In the genomic region with DNA sequence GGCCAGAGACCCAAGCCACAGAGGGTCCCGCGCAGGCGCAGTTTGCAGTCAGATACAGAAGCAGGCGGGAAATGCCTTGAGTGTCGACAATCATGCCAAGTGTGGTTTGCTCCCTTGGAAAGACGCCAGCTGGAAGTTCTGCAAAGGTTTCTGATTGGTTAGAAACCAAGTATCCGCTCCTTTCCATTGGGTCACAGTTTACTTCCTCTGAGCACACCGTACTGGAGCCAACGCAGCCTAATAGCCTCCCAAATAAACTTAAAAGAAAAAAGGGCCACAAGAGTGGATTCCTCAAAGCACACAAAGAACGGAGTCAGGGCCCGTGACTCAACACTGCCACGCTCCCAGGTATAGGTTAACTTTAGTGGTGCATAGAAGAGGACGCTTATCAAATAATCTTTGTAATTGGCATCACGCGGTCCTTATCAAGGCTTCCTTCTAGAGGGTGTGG, we compare ENCODE assay signal across 8 mouse cellular contexts.
DNase-seq lines count a peak whose midpoint lies in the region; ATAC-seq and TF ChIP-seq lines count a peak whose summit lies in the region.

No protein-coding gene starts in this region.

- no peak overlapping the region for H3K9ac ChIP-seq in midbrain, postnatal 0 days (replicated peaks; ENCODE audit: low read length, poor library complexity, severe bottlenecking)
- no peak overlapping the region for H3K9ac ChIP-seq in midbrain, embryonic 16.5 days (ENCODE audit: low read depth, low read length)
- H3K9ac ChIP-seq in kidney, postnatal 0 days (ENCODE audit: low read depth, low read length), result no peak overlapping the region
- H3K9ac ChIP-seq in stomach, embryonic 16.5 days (ENCODE audit: low read length), result no peak overlapping the region
- no peak overlapping the region for H3K9ac ChIP-seq in neural tube, embryonic 15.5 days (replicated peaks)

- peak; percentile 43 for DNase-seq in adrenal gland, adult 2 months
- DNase-seq in adrenal gland, postnatal 4 days (ENCODE audit: low spot score in 2 of 2), result no peak
- DNase-seq in midbrain, postnatal 0 days (ENCODE audit: low spot score), result peak; percentile 75
- DNase-seq in kidney, postnatal 0 days (ENCODE audit: low spot score), result peak; percentile 48
- DNase-seq in frontal cortex, postnatal 36 days (ENCODE audit: low spot score in 2 of 2), result no peak

- H3K4me1 ChIP-seq in midbrain, postnatal 0 days (ENCODE audit: insufficient read depth, low read length), result peaks cover 8% of the 10 kb centered on the region; the same call in 1 of the 2 replicates
- H3K4me1 ChIP-seq in midbrain, embryonic 16.5 days (ENCODE audit: control insufficient read depth, insufficient read depth, low read length), result peaks cover 9% of the 10 kb centered on the region; the same call in 1 of the 2 replicates
- peaks cover 11% of the 10 kb centered on the region; the same call in 1 of the 2 replicates for H3K4me1 ChIP-seq in kidney, postnatal 0 days (replicated peaks; ENCODE audit: insufficient read depth, low read length)
- H3K4me1 ChIP-seq in stomach, embryonic 16.5 days (ENCODE audit: control insufficient read depth, insufficient read depth, low read length), result no peaks in the 10 kb centered on the region
- peaks cover 22% of the 10 kb centered on the region for H3K4me1 ChIP-seq in neural tube, embryonic 15.5 days

- ATAC-seq in midbrain, postnatal 0 days (ENCODE audit: low FRiP score), result no peak
- no peak for ATAC-seq in midbrain, embryonic 16.5 days
- no peak for ATAC-seq in kidney, postnatal 0 days (replicated peaks; ENCODE audit: low FRiP score, low read depth)
- ATAC-seq in stomach, embryonic 16.5 days (ENCODE audit: insufficient read depth, low FRiP score), result peak; percentile 44; the same call in 1 of the 2 replicates
- ATAC-seq in neural tube, embryonic 15.5 days (ENCODE audit: low FRiP score), result no peak

- WGBS in midbrain, postnatal 0 days, result 77% methylated on average over 15 of the region's 15 CpGs
- WGBS in midbrain, embryonic 16.5 days, result 80% methylated on average over 15 of the region's 15 CpGs
- WGBS in kidney, postnatal 0 days, result 67% methylated on average over 15 of the region's 15 CpGs
- WGBS in stomach, embryonic 16.5 days, result 54% methylated on average over 15 of the region's 15 CpGs
- 71% methylated on average over 15 of the region's 15 CpGs for WGBS in neural tube, embryonic 15.5 days

- no peak for TF ChIP-seq CTCF in midbrain, postnatal 0 days (IDR thresholded peaks at IDR 0.05)
- no peak for TF ChIP-seq CTCF in kidney, postnatal 0 days (IDR thresholded peaks at IDR 0.05; ENCODE audit: low read depth)

- no peaks in the 10 kb centered on the region for H3K9me3 ChIP-seq in midbrain, postnatal 0 days (ENCODE audit: low read length)
- H3K9me3 ChIP-seq in midbrain, embryonic 16.5 days (replicated peaks; ENCODE audit: control insufficient read depth, low read length, poor library complexity, severe bottlenecking), result no peaks in the 10 kb centered on the region
- no peaks in the 10 kb centered on the region for H3K9me3 ChIP-seq in kidney, postnatal 0 days (replicated peaks; ENCODE audit: low read length)
- H3K9me3 ChIP-seq in stomach, embryonic 16.5 days (replicated peaks; ENCODE audit: control insufficient read depth, low read length), result no peaks in the 10 kb centered on the region
- H3K9me3 ChIP-seq in neural tube, embryonic 15.5 days (replicated peaks), result no peaks in the 10 kb centered on the region

- H3K4me3 ChIP-seq in midbrain, postnatal 0 days (ENCODE audit: low read depth, low read length), result no peak overlapping the region
- no peak overlapping the region for H3K4me3 ChIP-seq in midbrain, embryonic 16.5 days (ENCODE audit: low read depth, low read length)
- no peak overlapping the region for H3K4me3 ChIP-seq in kidney, postnatal 0 days (replicated peaks; ENCODE audit: low read depth, low read length)
- H3K4me3 ChIP-seq in stomach, embryonic 16.5 days (replicated peaks; ENCODE audit: low read length), result no peak overlapping the region
- H3K4me3 ChIP-seq in neural tube, embryonic 15.5 days (replicated peaks), result no peak overlapping the region

- no peaks in the 10 kb centered on the region for H3K36me3 ChIP-seq in midbrain, postnatal 0 days (ENCODE audit: insufficient read depth, low read length)
- no peaks in the 10 kb centered on the region for H3K36me3 ChIP-seq in midbrain, embryonic 16.5 days (ENCODE audit: control insufficient read depth, insufficient read depth, low read length)
- no peaks in the 10 kb centered on the region for H3K36me3 ChIP-seq in kidney, postnatal 0 days (ENCODE audit: insufficient read depth, low read length)
- no peaks in the 10 kb centered on the region for H3K36me3 ChIP-seq in stomach, embryonic 16.5 days (ENCODE audit: control insufficient read depth, insufficient read depth, low read length)
- H3K36me3 ChIP-seq in neural tube, embryonic 15.5 days, result no peaks in the 10 kb centered on the region

- no peak overlapping the region for H3K4me2 ChIP-seq in midbrain, postnatal 0 days (ENCODE audit: low read depth, low read length, poor library complexity, severe bottlenecking)
- H3K4me2 ChIP-seq in midbrain, embryonic 16.5 days (ENCODE audit: low read length), result no peak overlapping the region
- no peak overlapping the region for H3K4me2 ChIP-seq in kidney, postnatal 0 days (ENCODE audit: low read length)
- H3K4me2 ChIP-seq in stomach, embryonic 16.5 days (ENCODE audit: low read depth, low read length), result no peak overlapping the region
- no peak overlapping the region for H3K4me2 ChIP-seq in neural tube, embryonic 15.5 days

- H3K27ac ChIP-seq in midbrain, postnatal 0 days (ENCODE audit: low read depth, low read length), result no peak overlapping the region
- H3K27ac ChIP-seq in midbrain, embryonic 16.5 days (ENCODE audit: low read length), result no peak overlapping the region
- H3K27ac ChIP-seq in kidney, postnatal 0 days, result no peak overlapping the region
- no peak overlapping the region for H3K27ac ChIP-seq in stomach, embryonic 16.5 days (ENCODE audit: low read length)
- no peak overlapping the region for H3K27ac ChIP-seq in neural tube, embryonic 15.5 days (replicated peaks)

- 0 out of 2 replicates have a peak, but pooled peaks cover 3% of the 10 kb centered on the region for H3K27me3 ChIP-seq in midbrain, postnatal 0 days (ENCODE audit: insufficient read depth, low read length)
- 0 out of 2 replicates have a peak, but pooled peaks cover 3% of the 10 kb centered on the region for H3K27me3 ChIP-seq in midbrain, embryonic 16.5 days (ENCODE audit: control insufficient read depth, insufficient read depth, low read depth, low read length)
- no peaks in the 10 kb centered on the region for H3K27me3 ChIP-seq in kidney, postnatal 0 days (ENCODE audit: insufficient read depth, low read length)
- no peaks in the 10 kb centered on the region for H3K27me3 ChIP-seq in stomach, embryonic 16.5 days (ENCODE audit: control insufficient read depth, insufficient read depth, low read length)
- H3K27me3 ChIP-seq in neural tube, embryonic 15.5 days (replicated peaks), result peaks cover 11% of the 10 kb centered on the region; the same call in 1 of the 2 replicates

Comparison
In these comparisons a context has a peak if more than half of its experiments do, and no peak if none do; other contexts are left out.
1. DNase-seq: peak in adrenal gland, adult 2 months (single experiment), midbrain, postnatal 0 days (single experiment) and kidney, postnatal 0 days (single experiment); none in adrenal gland, postnatal 4 days (0 of 2) and frontal cortex, postnatal 36 days (0 of 2).